In the genomic region with DNA sequence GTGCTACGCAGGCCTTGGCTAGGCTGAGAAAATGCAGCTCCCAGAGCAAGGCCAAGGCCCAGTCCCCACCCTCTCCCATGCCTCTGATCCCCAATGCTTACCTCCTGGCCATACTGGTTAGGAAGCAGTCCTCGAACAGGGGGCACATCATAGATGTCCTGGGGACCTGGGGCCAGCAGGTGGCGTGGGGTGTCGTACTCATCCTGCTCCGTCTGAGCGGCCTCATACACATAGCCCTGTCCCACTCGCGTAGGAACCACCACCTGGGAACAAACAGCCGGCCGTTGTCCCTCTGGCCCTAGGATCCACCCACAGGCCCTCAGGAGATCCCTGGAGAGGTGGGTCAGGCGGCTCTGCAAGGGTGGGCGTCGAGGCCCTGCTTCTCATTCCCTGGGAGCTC, we compare ENCODE assay signal across 14 mouse cellular contexts. TPM values are rescaled to one million over a fixed set of nuclear protein-coding genes. Genes with fewer than 3 reads are reported as not detected.
A peak's percentile ranks its signal among the peaks of the same experiment; 100 is the strongest.
DNase-seq lines count a peak whose midpoint lies in the region; ATAC-seq and TF ChIP-seq lines count a peak whose summit lies in the region.
"Had no signal": no experiment of that assay in that cellular context is flagged by ENCODE, and none has a peak within 500 bp of the region (broad histone marks: within the 10 kb centered on the region; RNA-seq: fewer than 3 reads in every experiment).

No protein-coding gene starts in this region.

- H3K27me3 ChIP-seq in heart, adult 2 months (ENCODE audit: control insufficient read depth, insufficient read depth, low read length): no peaks in the 10 kb centered on the region
- H3K27me3 ChIP-seq in lung, postnatal 0 days (replicated peaks; ENCODE audit: insufficient read depth, low read length): no peaks in the 10 kb centered on the region
- H3K27me3 ChIP-seq in heart, postnatal 0 days (ENCODE audit: control insufficient read depth, insufficient read depth, low read length): no peaks in the 10 kb centered on the region
- no peaks in the 10 kb centered on the region for H3K27me3 ChIP-seq in neural tube, embryonic 15.5 days (replicated peaks)
- H3K27me3 ChIP-seq: limb, embryonic 13.5 days had no signal

- H3K9me3 ChIP-seq in lung, postnatal 0 days (ENCODE audit: low read length): no peaks in the 10 kb centered on the region
- no peaks in the 10 kb centered on the region for H3K9me3 ChIP-seq in heart, postnatal 0 days (replicated peaks; ENCODE audit: control insufficient read depth, low read length)
- H3K9me3 ChIP-seq in neural tube, embryonic 15.5 days (replicated peaks): no peaks in the 10 kb centered on the region
- H3K9me3 ChIP-seq: limb, embryonic 13.5 days; megakaryocyte, embryonic 14.5 days had no signal

- 87% methylated on average over 13 of the region's 13 CpGs for WGBS in heart, adult 2 months
- 84% methylated on average over 13 of the region's 13 CpGs for WGBS in lung, postnatal 0 days
- WGBS in heart, postnatal 0 days: 82% methylated on average over 13 of the region's 13 CpGs
- 73% methylated on average over 13 of the region's 13 CpGs for WGBS in neural tube, embryonic 15.5 days

- intact Hi-C loops in heart, adult 2 months (cut with DNase I): loop anchor here (5.0 kb wide), 1 partner anchor 67 kb away; no protein-coding TSS in a partner anchor
- intact Hi-C loops in left cerebral cortex, postnatal 4 days (cut with DNase I): loop anchor here (10.0 kb wide), 1 partner anchor 99 kb away; no protein-coding TSS in a partner anchor

- no peaks in the 10 kb centered on the region for H3K36me3 ChIP-seq in heart, adult 2 months (ENCODE audit: control insufficient read depth, insufficient read depth, low read length)
- peaks cover 22% of the 10 kb centered on the region for H3K36me3 ChIP-seq in lung, postnatal 0 days (ENCODE audit: insufficient read depth, low read length)
- peaks cover 68% of the 10 kb centered on the region for H3K36me3 ChIP-seq in heart, postnatal 0 days (replicated peaks; ENCODE audit: control insufficient read depth, insufficient read depth, low read length)
- H3K36me3 ChIP-seq in neural tube, embryonic 15.5 days: peaks cover 61% of the 10 kb centered on the region

- no peak overlapping the region for H3K4me2 ChIP-seq in lung, postnatal 0 days (replicated peaks; ENCODE audit: low read depth, low read length)
- H3K4me2 ChIP-seq in heart, postnatal 0 days (ENCODE audit: low read depth, low read length): no peak overlapping the region
- H3K4me2 ChIP-seq in neural tube, embryonic 15.5 days: no peak overlapping the region
- H3K4me2 ChIP-seq: limb, embryonic 13.5 days had no signal

- peaks cover 19% of the 10 kb centered on the region for H3K4me1 ChIP-seq in heart, adult 2 months (ENCODE audit: control insufficient read depth, insufficient read depth, low read length)
- H3K4me1 ChIP-seq in lung, postnatal 0 days (ENCODE audit: insufficient read depth, low read depth, low read length): 0 out of 2 replicates have a peak, but pooled peaks cover 4% of the 10 kb centered on the region
- peaks cover 31% of the 10 kb centered on the region for H3K4me1 ChIP-seq in heart, postnatal 0 days (ENCODE audit: control insufficient read depth, insufficient read depth)
- peaks cover 55% of the 10 kb centered on the region for H3K4me1 ChIP-seq in neural tube, embryonic 15.5 days

- ATAC-seq in lung, postnatal 0 days: no peak
- ATAC-seq in heart, postnatal 0 days (ENCODE audit: insufficient read depth, low read depth): no peak
- ATAC-seq in neural tube, embryonic 15.5 days (ENCODE audit: low FRiP score): no peak
- ATAC-seq in CD4-positive, CD25-positive, alpha-beta regulatory T cell, adult 4 months: no peak

- H3K4me3 ChIP-seq in heart, adult 2 months: no peak overlapping the region
- no peak overlapping the region for H3K4me3 ChIP-seq in lung, postnatal 0 days (ENCODE audit: low read depth, low read length)
- no peak overlapping the region for H3K4me3 ChIP-seq in heart, postnatal 0 days (ENCODE audit: low read depth, low read length)
- H3K4me3 ChIP-seq in neural tube, embryonic 15.5 days (replicated peaks): no peak overlapping the region
- H3K4me3 ChIP-seq: limb, embryonic 13.5 days; megakaryocyte, embryonic 14.5 days had no signal

- no peak for TF ChIP-seq EP300 in heart, adult 2 months (IDR thresholded peaks at IDR 0.05; ENCODE audit: insufficient read depth, low read depth, low read length)
- TF ChIP-seq EP300 in lung, postnatal 0 days (IDR thresholded peaks at IDR 0.05): no peak
- no peak for TF ChIP-seq EP300 in heart, postnatal 0 days (IDR thresholded peaks at IDR 0.05; ENCODE audit: low read depth)

- no peaks in the 10 kb centered on the region for H3K79me2 ChIP-seq in heart, adult 2 months (replicated peaks; ENCODE audit: control insufficient read depth, insufficient read depth, low read length)

- DNase-seq in heart, adult 2 months: no peak
- no peak for DNase-seq in heart, adult 18-20 months
- DNase-seq in lung, postnatal 0 days (ENCODE audit: low spot score): no peak
- DNase-seq in lung, postnatal 36 days: no peak
- DNase-seq in heart, postnatal 0 days (ENCODE audit: low spot score): no peak
- DNase-seq in left cerebral cortex, postnatal 4 days: no peak
- DNase-seq: adrenal gland, postnatal 25 days; gastrocnemius, postnatal 25 days; kidney, postnatal 36 days; thymus, adult 18-20 months had no signal

- TF ChIP-seq POLR2A in heart, adult 2 months (IDR thresholded peaks at IDR 0.05; ENCODE audit: insufficient read depth, low read depth, low read length): no peak

- peak; percentile 31; the same call in 1 of the 2 replicates for TF ChIP-seq CTCF in heart, adult 2 months (IDR thresholded peaks at IDR 0.05)
- peak; percentile 32; the same call in 1 of the 2 replicates for TF ChIP-seq CTCF in lung, postnatal 0 days (IDR thresholded peaks at IDR 0.05)
- TF ChIP-seq CTCF in heart, postnatal 0 days (IDR thresholded peaks at IDR 0.05; ENCODE audit: low read depth): peak; percentile 3; the same call in 1 of the 2 replicates

- no peak overlapping the region for H3K9ac ChIP-seq in heart, adult 2 months (ENCODE audit: low read depth, low read length)
- no peak overlapping the region for H3K9ac ChIP-seq in lung, postnatal 0 days (replicated peaks; ENCODE audit: low read depth)
- 0 out of 2 replicates have a peak overlapping the region, but pooled peaks have one; percentile 68 for H3K9ac ChIP-seq in heart, postnatal 0 days (replicated peaks; ENCODE audit: low read depth, low read length)
- no peak overlapping the region for H3K9ac ChIP-seq in neural tube, embryonic 15.5 days (replicated peaks)

- no peak overlapping the region; the same call in 1 of the 2 replicates for H3K27ac ChIP-seq in heart, adult 2 months
- no peak overlapping the region for H3K27ac ChIP-seq in lung, postnatal 0 days (ENCODE audit: low read length)
- peak overlapping the region; percentile 100 for H3K27ac ChIP-seq in heart, postnatal 0 days (ENCODE audit: low read depth)
- H3K27ac ChIP-seq in neural tube, embryonic 15.5 days (replicated peaks): peak overlapping the region; percentile 94

RNA-seq across cellular contexts. Expression of a gene that starts 24.7 kb away (rescaled TPM):
- total RNA-seq in heart, adult 2 months (2021): not detected
- polyA plus RNA-seq in heart, adult 2 months (2012; rRNA removed): 0.68 and 0.82 TPM in 2 replicates
- not detected for total RNA-seq in heart, adult 18-20 months (2021)
- polyA plus RNA-seq in lung, postnatal 0 days (2015; fragmentation: Nextera tagmentation; extraction: Ambion mirVana): not detected in 2 replicates
- 0.62 and 3.4 TPM in 2 replicates for total RNA-seq in heart, postnatal 0 days (2014; rRNA removed; ENCODE audit: low replicate concordance)
- polyA plus RNA-seq in heart, postnatal 0 days (2015; fragmentation: Nextera tagmentation; extraction: Ambion mirVana): not detected in 2 replicates
- polyA plus RNA-seq in neural tube, embryonic 15.5 days (2015; fragmentation: Nextera tagmentation; extraction: Ambion mirVana): 25.6 TPM in 1 of 2 replicates, not detected in the other
- total RNA-seq in left cerebral cortex, postnatal 4 days (2021): not detected
- polyA plus RNA-seq in CD4-positive, CD25-positive, alpha-beta regulatory T cell, adult 4 months (2017; shearing (Covaris generic)): not detected
- total RNA-seq: adrenal gland, postnatal 25 days; gastrocnemius, postnatal 25 days had no signal

RNA-seq across cellular contexts. Expression of a gene that starts 28.1 kb away (rescaled TPM):
- total RNA-seq in heart, adult 2 months (2021): 10 to 100 TPM; 19.1 to 21.1 TPM
- 31.3 TPM in 2 replicates for polyA plus RNA-seq in heart, adult 2 months (2012; rRNA removed)
- total RNA-seq in heart, adult 18-20 months (2021): 10 to 100 TPM; 18.9 to 19.1 TPM
- polyA plus RNA-seq in lung, postnatal 0 days (2015; fragmentation: Nextera tagmentation; extraction: Ambion mirVana): 29.3 and 34.2 TPM in 2 replicates
- total RNA-seq in heart, postnatal 0 days (2014; rRNA removed; ENCODE audit: low replicate concordance): 53.2 and 81.5 TPM in 2 replicates
- 25.6 and 27.9 TPM in 2 replicates for polyA plus RNA-seq in heart, postnatal 0 days (2015; fragmentation: Nextera tagmentation; extraction: Ambion mirVana)
- 41.5 and 42.8 TPM in 2 replicates for polyA plus RNA-seq in neural tube, embryonic 15.5 days (2015; fragmentation: Nextera tagmentation; extraction: Ambion mirVana)
- 10 to 100 TPM; 58.2 to 59.7 TPM for total RNA-seq in left cerebral cortex, postnatal 4 days (2021)
- polyA plus RNA-seq in CD4-positive, CD25-positive, alpha-beta regulatory T cell, adult 4 months (2017; shearing (Covaris generic)): under 1 TPM; 0.27 to 0.42 TPM

Comparison
In these comparisons a context has a peak if more than half of its experiments do, and no peak if none do; other contexts are left out.
1. H3K27ac ChIP-seq: peak in heart, postnatal 0 days (single experiment) and neural tube, embryonic 15.5 days (single experiment); none in heart, adult 2 months (single experiment) and lung, postnatal 0 days (single experiment).
2. RNA of a gene that starts 28.1 kb away (polyA plus RNA-seq): 41.5 to 42.8 TPM in neural tube, embryonic 15.5 days, 31.3 TPM in heart, adult 2 months, 29.3 to 34.2 TPM in lung, postnatal 0 days and 25.6 to 27.9 TPM in heart, postnatal 0 days; 0.27 to 0.42 TPM in CD4-positive, CD25-positive, alpha-beta regulatory T cell, adult 4 months; every median in the first group is over 10 times any median in the second.
3. Peak in every context shown above with its lines, with median percentiles within 50 percentile points of each other: CTCF ChIP-seq.